Mouse (Mus musculus) stomach, postnatal 0 days (tissue): ENCODE data around the gene Kmt5b. TPM values are rescaled to one million over a fixed set of nuclear protein-coding genes. Genes with fewer than 3 reads are reported as not detected.

Source experiments
- ATAC-seq: fragments of 200-750 bp; cut with Nextera tagmentation; 2 replicates; pipeline ENCODE4 v1.8.0; 2017; ENCODE audit not compliant: low FRiP score, low TSS enrichment
- DNase-seq: peaks from one replicate; pipeline ENCODE4 v3.0.0-alpha.2; 2016; ENCODE audit warnings: low spot score
- H3K27ac ChIP-seq: fragments of 300-500 bp; sonication (generic); replicated peaks from 2 replicates; pipeline ENCODE4 v1.5.1; 2014; ENCODE audit warnings: mild to moderate bottlenecking, control low read depth
- H3K27me3 ChIP-seq: fragments of 300-500 bp; sonication (generic); 2 replicates; pipeline ENCODE4 v1.6.1; 2014; ENCODE audit warnings: low read length; ENCODE audit not compliant: control insufficient read depth, insufficient read depth
- H3K36me3 ChIP-seq: fragments of 300-500 bp; sonication (generic); 2 replicates; pipeline ENCODE4 v1.6.1; 2014; ENCODE audit warnings: low read length, mixed read lengths; ENCODE audit not compliant: control insufficient read depth, insufficient read depth
- H3K4me1 ChIP-seq: fragments of 300-500 bp; sonication (generic); replicated peaks from 2 replicates; pipeline ENCODE4 v1.6.1; 2014; ENCODE audit warnings: antibody characterized with exemption; ENCODE audit not compliant: control insufficient read depth, insufficient read depth
- H3K4me2 ChIP-seq: fragments of 300-500 bp; sonication (generic); replicated peaks from 2 replicates; pipeline ENCODE4 v1.6.1; 2014; ENCODE audit warnings: low read depth, mild to moderate bottlenecking, control low read depth, moderate library complexity
- H3K4me3 ChIP-seq: fragments of 300-500 bp; sonication (generic); 2 replicates; pipeline ENCODE4 v1.5.1; 2014; ENCODE audit warnings: low read depth, low read length, control low read depth
- H3K9ac ChIP-seq: fragments of 300-500 bp; sonication (generic); 2 replicates; pipeline ENCODE4 v1.6.1; 2014; ENCODE audit warnings: mild to moderate bottlenecking, low read length, control low read depth, mixed read lengths
- H3K9me3 ChIP-seq: fragments of 300-500 bp; sonication (generic); 2 replicates; pipeline ENCODE4 v1.6.1; 2016; ENCODE audit warnings: low read length; ENCODE audit not compliant: control insufficient read depth
- CTCF ChIP-seq: IDR thresholded peaks from 2 replicates; pipeline ENCODE4 v1.5.1; 2016; ENCODE audit warnings: antibody characterized with exemption, low read depth, mild to moderate bottlenecking, moderate library complexity
- EP300 ChIP-seq: optimal IDR thresholded peaks from 2 replicates; pipeline ENCODE3; 2016; ENCODE audit warnings: antibody characterized with exemption
- WGBS: fragments of 180-500 bp; shearing (Covaris S2); extraction: QIAGEN DNeasy Blood & Tissue Kit; methylation state at CpG from one replicate; pipeline ENCODE4 v1.1.7; 2014; 5-methylcytosine and 5-hydroxymethylcytosine counted together
- polyA plus RNA-seq: library from polyadenylated mRNA; unstranded; fragments of >200 nt; fragmentation: Nextera tagmentation; extraction: Ambion mirVana; gene quantifications from 2 replicates; pipeline ENCODE4 v1.2.1, GENCODE M21; 2015

Kmt5b gene
- polyA plus RNA-seq, 1 experiment from 2014 or later = 12.4 TPM

- no peaks in the 10 kb centered on the region for H3K27me3 ChIP-seq
- H3K27ac ChIP-seq = no peak overlapping the region
- no peak overlapping the region for H3K4me3 ChIP-seq
- H3K36me3 ChIP-seq = no peaks in the 10 kb centered on the region
- no peak for DNase-seq
- 77% methylated on average over 4 of the region's 4 CpGs for WGBS
- H3K9ac ChIP-seq = no peak overlapping the region
- no peaks in the 10 kb centered on the region for H3K9me3 ChIP-seq
- peaks cover 3% of the 10 kb centered on the region; the same call in 1 of the 2 replicates for H3K4me1 ChIP-seq
- H3K4me2 ChIP-seq = no peak overlapping the region
- no peak for ATAC-seq
- TF ChIP-seq EP300 (no peak), CTCF (no peak)
Observed at GRCm38 (mm10) chr19:3765221-3765820, 1.9 kb upstream of the Kmt5b start.

GRCm38 (mm10) chr19:3766378-3766777 is 843 bp upstream of the Kmt5b start:
- Histone ChIP-seq H3K36me3 (no peaks in the 10 kb centered on the region), H3K9ac (no peak overlapping the region), H3K27ac (no peak overlapping the region), H3K4me3 (no peak overlapping the region), H3K4me1 (peaks cover 3% of the 10 kb centered on the region; the same call in 1 of the 2 replicates), H3K4me2 (peak overlapping the region; percentile 79), H3K9me3 (no peaks in the 10 kb centered on the region), H3K27me3 (no peaks in the 10 kb centered on the region)
- 92% methylated on average over 5 of the region's 5 CpGs for WGBS
- TF ChIP-seq CTCF (no peak), EP300 (no peak)
- ATAC-seq = no peak
- DNase-seq = no peak

DNA sequence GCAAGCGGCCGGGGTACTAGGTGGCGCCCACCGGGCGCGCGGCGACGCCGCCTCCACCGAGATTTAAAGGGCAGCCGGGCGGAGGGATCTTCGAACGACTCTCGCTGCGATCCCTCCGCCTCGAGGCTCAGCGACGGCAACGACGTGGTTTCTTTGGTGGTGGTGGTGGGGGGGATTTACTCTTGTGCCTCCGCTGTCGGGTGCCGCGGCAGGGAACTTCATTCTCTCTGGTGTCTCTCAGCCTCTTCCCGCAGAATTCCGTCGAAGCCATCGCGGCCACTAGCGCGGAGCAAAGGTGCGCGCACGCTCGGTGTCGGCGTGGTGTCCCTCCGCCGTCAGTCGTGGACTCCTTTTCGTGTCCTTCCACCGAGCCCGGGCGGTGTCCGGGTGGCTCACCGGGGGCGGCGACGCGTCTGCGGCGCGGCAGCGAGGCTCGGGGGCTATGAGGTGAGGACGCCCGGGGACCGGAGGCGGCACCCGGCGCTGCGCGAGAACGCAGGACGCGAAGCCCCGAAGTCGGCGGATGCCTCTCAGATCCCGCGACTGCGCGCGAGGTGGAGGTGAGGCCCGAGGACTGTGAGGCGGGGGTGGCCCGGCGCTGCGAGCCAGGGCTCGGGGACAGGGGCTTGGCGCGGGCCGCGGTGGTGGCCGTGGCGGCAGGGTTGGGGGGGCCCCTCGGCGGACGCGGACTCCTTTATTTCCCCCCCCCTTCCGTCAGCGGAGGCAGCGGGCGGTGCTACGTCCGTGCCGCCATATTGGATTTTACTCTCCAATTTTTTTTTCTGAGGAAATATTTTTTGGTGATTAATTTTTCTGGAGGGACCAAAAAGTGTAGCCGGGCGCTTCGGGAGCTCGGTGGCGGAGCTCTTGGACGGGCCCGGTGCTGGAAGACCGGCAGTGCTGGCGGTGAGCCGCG is 818 bp downstream of the Kmt5b start:
- Histone ChIP-seq H3K4me1 (peaks cover 3% of the 10 kb centered on the region; the same call in 1 of the 2 replicates), H3K36me3 (no peaks in the 10 kb centered on the region), H3K9ac (peak overlapping the region; percentile 100), H3K27me3 (no peaks in the 10 kb centered on the region), H3K4me3 (peak overlapping the region; percentile 97), H3K27ac (peak overlapping the region; percentile 100), H3K9me3 (no peaks in the 10 kb centered on the region), H3K4me2 (peak overlapping the region; percentile 79)
- ATAC-seq (peak; percentile 51), DNase-seq (peak; percentile 87)
- no peak for TF ChIP-seq EP300
- WGBS = under 1% methylated on average over 92 of the region's 111 CpGs

DNA sequence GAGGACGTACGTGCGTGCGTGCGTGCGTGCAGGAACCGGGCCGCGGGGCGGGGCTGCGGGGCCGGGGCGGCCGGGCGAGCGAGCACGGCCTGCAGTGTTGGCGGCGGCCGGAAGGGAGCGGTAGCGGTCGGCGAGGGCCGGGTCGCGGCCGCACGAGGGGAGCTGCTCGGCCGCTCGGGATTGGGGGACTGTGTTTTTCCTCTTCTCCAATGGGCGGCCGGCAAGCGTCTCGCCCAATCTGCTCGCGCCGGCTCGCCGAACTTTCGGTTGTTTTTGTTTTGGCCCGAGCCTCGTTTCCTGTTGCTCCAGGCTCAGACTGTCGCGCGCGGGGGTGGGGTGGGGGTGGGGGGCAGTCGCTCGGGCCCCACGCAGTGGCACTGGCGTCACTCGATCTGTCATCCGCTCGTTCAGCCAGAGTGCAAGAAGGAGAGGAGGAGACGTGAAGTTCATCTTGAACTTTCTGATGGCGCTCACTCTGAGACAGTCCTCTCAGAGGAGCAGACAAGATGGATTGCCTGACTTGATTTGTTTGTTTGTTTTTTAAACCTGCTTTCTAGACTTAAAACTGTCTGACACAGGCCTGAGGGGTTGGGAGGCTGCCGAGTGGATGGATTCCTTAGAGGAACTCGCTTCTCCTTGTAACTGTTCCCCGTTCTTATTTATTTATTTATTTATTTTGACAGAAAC is 1.6 kb downstream of the Kmt5b start:
- peak overlapping the region; percentile 100 for H3K27ac ChIP-seq
- peak overlapping the region; percentile 100 for H3K9ac ChIP-seq
- no peaks in the 10 kb centered on the region for H3K27me3 ChIP-seq
- ATAC-seq (peak; percentile 94), DNase-seq (peak; percentile 95)
- TF ChIP-seq CTCF (peak; percentile 66), EP300 (no peak)
- H3K36me3 ChIP-seq = no peaks in the 10 kb centered on the region
- peaks cover 3% of the 10 kb centered on the region; the same call in 1 of the 2 replicates for H3K4me1 ChIP-seq
- no peaks in the 10 kb centered on the region for H3K9me3 ChIP-seq
- under 1% methylated on average over 57 of the region's 60 CpGs for WGBS
- peak overlapping the region; percentile 79 for H3K4me2 ChIP-seq
- peak overlapping the region; percentile 97 for H3K4me3 ChIP-seq

GRCm38 (mm10) chr19:3769533-3769932 is 2.3 kb downstream of the Kmt5b start:
- 76% methylated on average over 6 of the region's 6 CpGs for WGBS
- H3K27ac ChIP-seq = no peak overlapping the region
- no peaks in the 10 kb centered on the region for H3K36me3 ChIP-seq
- peaks cover 3% of the 10 kb centered on the region; the same call in 1 of the 2 replicates for H3K4me1 ChIP-seq
- DNase-seq = no peak
- TF ChIP-seq EP300 (no peak), CTCF (peak; percentile 36)
- no peaks in the 10 kb centered on the region for H3K27me3 ChIP-seq
- H3K4me3 ChIP-seq = peak overlapping the region; percentile 97; the same call in 1 of the 2 replicates
- no peak for ATAC-seq
- H3K4me2 ChIP-seq = peak overlapping the region; percentile 57
- no peaks in the 10 kb centered on the region for H3K9me3 ChIP-seq
- no peak overlapping the region for H3K9ac ChIP-seq
